Mouse (Mus musculus) left cerebral cortex, adult 11 months (tissue): Measurements from ENCODE around the gene C2cd4a.

Experiments
- DNase-seq: peaks from one replicate; pipeline ENCODE4 v3.0.0; 2022; ENCODE audit warnings: low spot score

Gene C2cd4a

GRCm38 (mm10) chr9:67787671-67788070 is 44.5 kb downstream of the C2cd4a start:
- no peak for DNase-seq

DNA sequence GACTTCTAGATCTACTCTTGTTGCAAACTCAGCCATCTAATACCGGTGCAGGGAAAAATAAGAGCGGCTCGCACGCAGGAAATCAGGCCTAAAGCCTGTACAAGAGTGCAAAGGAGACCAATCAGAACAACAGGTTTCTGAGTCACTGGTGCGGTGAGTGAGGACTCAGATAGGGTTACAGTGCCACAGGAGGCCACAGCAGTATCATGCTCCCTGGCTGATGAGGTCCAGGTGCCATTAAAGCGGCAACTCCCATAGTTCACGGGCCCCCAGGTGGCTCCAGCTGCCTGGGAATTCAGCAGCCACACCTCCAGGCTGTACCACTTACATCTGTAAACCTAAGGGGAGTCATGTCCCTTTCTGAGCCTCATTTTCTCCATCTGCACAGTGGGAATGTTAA is 45.8 kb downstream of the C2cd4a start:
- DNase-seq: no peak

- DNase-seq: no peak
Measured at GRCm38 (mm10) chr9:67783925-67784324, 48.2 kb downstream of the C2cd4a start.

DNA sequence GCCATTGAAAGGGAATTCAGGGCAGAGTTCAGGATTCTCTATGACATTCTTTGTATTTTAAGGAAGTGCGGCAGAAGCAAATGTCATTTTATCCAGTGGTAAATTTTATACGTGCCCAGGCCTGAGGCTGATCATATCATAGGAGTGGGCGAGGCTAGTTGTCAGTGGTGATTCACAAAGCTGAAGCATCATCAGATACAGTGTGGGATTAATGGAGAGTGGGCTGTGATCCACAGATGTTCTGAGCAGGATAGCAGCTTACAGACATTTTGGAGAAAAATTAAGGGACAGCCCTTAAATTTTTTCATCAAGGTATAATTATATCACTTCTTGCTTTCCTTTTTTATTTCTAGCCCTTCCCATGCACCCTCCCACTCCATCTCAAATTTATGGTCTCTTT is 48.7 kb downstream of the C2cd4a start:
- DNase-seq: no peak

DNA sequence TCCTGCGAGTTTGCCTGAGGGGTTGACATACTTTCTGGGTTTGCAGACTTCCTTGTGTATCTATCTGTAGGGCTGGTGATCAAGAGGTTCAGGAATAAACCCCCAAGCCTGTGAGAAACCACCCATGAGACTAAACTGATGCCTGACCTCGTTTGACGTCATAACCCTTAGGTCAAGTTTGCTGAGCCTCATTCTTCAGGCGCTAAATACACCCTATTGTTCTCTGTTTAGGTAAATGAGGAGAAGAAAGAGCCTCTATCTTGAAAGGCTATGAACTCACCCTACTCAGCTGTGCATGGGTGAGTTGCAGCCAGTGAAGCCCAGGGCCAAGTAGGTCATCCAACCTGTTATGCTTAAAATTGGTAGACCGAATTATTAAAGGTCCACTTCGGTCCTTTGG is 49.3 kb downstream of the C2cd4a start:
- DNase-seq: no peak
